Mouse (Mus musculus) liver, embryonic 14.5 days (tissue): ENCODE measurements at regions not wholly inside any gene's neighbourhood (a gene's known extent, or its start where the extent isn't known, plus 50 kb on each side); places are given as distances from the start of the nearest gene placed in this dataset.

ENCODE experiments used
- CTCF ChIP-seq: IDR thresholded peaks from 2 replicates; pipeline ENCODE4 v1.5.1; 2016; ENCODE audit warnings: antibody characterized with exemption, low read depth, control low read depth
- EP300 ChIP-seq: IDR thresholded peaks from 2 replicates; pipeline ENCODE4 v1.6.1; 2016; ENCODE audit warnings: antibody characterized with exemption, low read depth

DNA sequence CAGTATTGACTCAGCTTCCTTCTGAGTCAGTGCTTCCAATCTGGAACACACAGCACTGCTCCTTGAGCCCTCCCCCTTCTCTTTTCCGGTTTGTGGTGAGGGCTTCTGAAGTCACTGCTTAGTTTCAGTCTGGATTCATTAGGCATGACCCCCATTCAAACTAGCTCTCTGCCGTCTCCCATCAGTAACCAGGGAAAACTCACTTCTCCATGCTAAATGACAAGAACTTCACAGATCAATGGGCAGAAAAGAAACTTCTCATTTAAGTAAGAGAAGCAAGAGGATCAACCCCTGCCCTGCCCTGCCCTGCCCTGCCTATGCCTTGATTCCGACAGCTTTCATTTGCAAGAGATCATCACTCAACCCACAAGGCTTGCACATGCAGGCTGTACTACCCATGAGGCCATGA, 82.9 kb upstream of the Nck2 start:
- TF ChIP-seq CTCF (no peak), EP300 (no peak)
